Mouse (Mus musculus) embryo, embryonic 9.5 days (tissue): ENCODE data around the gene Trarg1.
A peak's percentile ranks its signal among the peaks of the same experiment; 100 is the strongest.

Source experiments
- DNase-seq: peaks from one replicate; pipeline ENCODE4 v3.0.0-alpha.2; 2017; ENCODE audit errors: extremely low spot score

Gene Trarg1

GRCm38 (mm10) chr11:76674199-76674598, 5.4 kb upstream of the Trarg1 start:
- no peak for DNase-seq

GRCm38 (mm10) chr11:76674704-76675103, 4.9 kb upstream of the Trarg1 start:
- DNase-seq: no peak

GRCm38 (mm10) chr11:76685604-76686003, 6.0 kb downstream of the Trarg1 start:
- DNase-seq: no peak

- DNase-seq: no peak
These were observed 12.5 kb downstream of the Trarg1 start for GRCm38 (mm10) chr11:76692096-76692495.

GRCm38 (mm10) chr11:76695810-76696209, 16.2 kb downstream of the Trarg1 start:
- DNase-seq: no peak

GRCm38 (mm10) chr11:76699626-76700025, 20.0 kb downstream of the Trarg1 start:
- DNase-seq: no peak

- no peak for DNase-seq
These were observed 28.0 kb downstream of the Trarg1 start for GRCm38 (mm10) chr11:76707656-76708055.

- DNase-seq: no peak
These were observed 28.5 kb downstream of the Trarg1 start for GRCm38 (mm10) chr11:76708066-76708465.

GRCm38 (mm10) chr11:76708881-76709280, 29.3 kb downstream of the Trarg1 start:
- DNase-seq: peak; percentile 31

GRCm38 (mm10) chr11:76709625-76710452, 30.2 kb downstream of the Trarg1 start:
- DNase-seq: peak; percentile 53

- no peak for DNase-seq
These were observed 37.4 kb downstream of the Trarg1 start for GRCm38 (mm10) chr11:76717000-76717399.

GRCm38 (mm10) chr11:76723911-76724310, 44.3 kb downstream of the Trarg1 start:
- DNase-seq: no peak

- no peak for DNase-seq
These were observed 48.5 kb downstream of the Trarg1 start for GRCm38 (mm10) chr11:76728093-76728492.

GRCm38 (mm10) chr11:76730650-76731049, 51.0 kb downstream of the Trarg1 start:
- no peak for DNase-seq

- DNase-seq: no peak
These were observed 55.0 kb downstream of the Trarg1 start for GRCm38 (mm10) chr11:76734560-76734959.

GRCm38 (mm10) chr11:76735753-76736324, 56.2 kb downstream of the Trarg1 start:
- no peak for DNase-seq

- no peak for DNase-seq
These were observed 59.5 kb downstream of the Trarg1 start for GRCm38 (mm10) chr11:76739125-76739524.

GRCm38 (mm10) chr11:76742511-76742910, 62.9 kb downstream of the Trarg1 start:
- no peak for DNase-seq

- no peak for DNase-seq
These were observed 64.9 kb downstream of the Trarg1 start for GRCm38 (mm10) chr11:76744550-76744949.

GRCm38 (mm10) chr11:76745921-76746320, 66.3 kb downstream of the Trarg1 start:
- DNase-seq: no peak
